Mouse (Mus musculus): ENCODE results near the gene Cfap97d1. TPM values are rescaled to one million over a fixed set of nuclear protein-coding genes. Genes with fewer than 3 reads are reported as not detected.

The Cfap97d1 gene
- polyA plus RNA-seq, 1 experiment: not detected

- H3K36me3 ChIP-seq (ENCODE audit: control insufficient read depth, insufficient read depth): no peaks in the 10 kb centered on the region
- no peak overlapping the region for H3K4me3 ChIP-seq
- no peak overlapping the region for H3K4me2 ChIP-seq (ENCODE audit: low read depth)
- peaks cover 66% of the 10 kb centered on the region for H3K27me3 ChIP-seq (ENCODE audit: control insufficient read depth, insufficient read depth, insufficient read length)
- no peak overlapping the region for H3ac ChIP-seq (ENCODE audit: control insufficient read depth, insufficient read length)
- no peaks in the 10 kb centered on the region for H3K79me2 ChIP-seq (ENCODE audit: control insufficient read depth, insufficient read depth)
- TF ChIP-seq TCF3 (IDR thresholded peaks at IDR 0.05; ENCODE audit: insufficient read length, low read depth): no peak
- TF ChIP-seq MYOG (IDR thresholded peaks at IDR 0.05; ENCODE audit: control insufficient read depth in 1 of 3, insufficient read depth in 1 of 3, insufficient read length in 2 of 3, low read depth in 2 of 3): peak in 1 of 3 experiments; percentile 41
- peak in 1 of 3 experiments; percentile 54 for TF ChIP-seq MYOD1 (IDR thresholded peaks at IDR 0.05; ENCODE audit: control insufficient read depth in 1 of 3, insufficient read length in 2 of 3, low read depth in 2 of 3)
These were observed 18.5 kb upstream of the Cfap97d1 start for GRCm38 (mm10) chr11:101965553-101965952.

GRCm38 (mm10) chr11:101966965-101967614 is 17.0 kb upstream of the Cfap97d1 start, which contains the start of gene Sost:
Gene Sost (minus strand): TSS chr11:101967015.
- Histone ChIP-seq H3K4me3 (no peak within 1 kb of the TSS), H3K36me3 (ENCODE audit: control insufficient read depth, insufficient read depth) (no peaks in the 10 kb centered on the region), H3K4me2 (ENCODE audit: low read depth) (no peak within 1 kb of the TSS), H3K79me2 (ENCODE audit: control insufficient read depth, insufficient read depth) (no peaks in the 10 kb centered on the region), H3K27me3 (ENCODE audit: control insufficient read depth, insufficient read depth, insufficient read length) (peaks cover 53% of the 10 kb centered on the region), H3ac (ENCODE audit: control insufficient read depth, insufficient read length) (no peak within 1 kb of the TSS)
- no peak for TF ChIP-seq POLR2AphosphoS2 (IDR thresholded peaks at IDR 0.05; ENCODE audit: insufficient read length, low read depth)
- no peak for TF ChIP-seq USF1 (IDR thresholded peaks at IDR 0.05; ENCODE audit: low read depth)
- no peak for TF ChIP-seq E2F4 (IDR thresholded peaks at IDR 0.05; ENCODE audit: insufficient read depth)
- TF ChIP-seq REST (IDR thresholded peaks at IDR 0.05; ENCODE audit: insufficient read depth, insufficient read length): no peak
- TF ChIP-seq CEBPB (IDR thresholded peaks at IDR 0.05; ENCODE audit: insufficient read depth, poor library complexity, severe bottlenecking): no peak
- TF ChIP-seq MAX (IDR thresholded peaks at IDR 0.05; ENCODE audit: low read depth): no peak

GRCm38 (mm10) chr11:101968311-101968710 is 15.8 kb upstream of the Cfap97d1 start:
- no peak for TF ChIP-seq MYOG (IDR thresholded peaks at IDR 0.05; ENCODE audit: control insufficient read depth in 1 of 3, insufficient read depth in 1 of 3, insufficient read length in 2 of 3, low read depth in 2 of 3)
- H3K4me3 ChIP-seq: no peak overlapping the region
- H3K4me2 ChIP-seq (ENCODE audit: low read depth): no peak overlapping the region
- no peaks in the 10 kb centered on the region for H3K79me2 ChIP-seq (ENCODE audit: control insufficient read depth, insufficient read depth)
- no peaks in the 10 kb centered on the region for H3K36me3 ChIP-seq (ENCODE audit: control insufficient read depth, insufficient read depth)
- H3ac ChIP-seq (ENCODE audit: control insufficient read depth, insufficient read length): no peak overlapping the region
- H3K27me3 ChIP-seq (ENCODE audit: control insufficient read depth, insufficient read depth, insufficient read length): peaks cover 44% of the 10 kb centered on the region

GRCm38 (mm10) chr11:101968791-101969190 is 15.3 kb upstream of the Cfap97d1 start:
- Histone ChIP-seq H3K4me2 (ENCODE audit: low read depth) (no peak overlapping the region), H3ac (ENCODE audit: control insufficient read depth, insufficient read length) (no peak overlapping the region), H3K27me3 (ENCODE audit: control insufficient read depth, insufficient read depth, insufficient read length) (peaks cover 39% of the 10 kb centered on the region), H3K79me2 (ENCODE audit: control insufficient read depth, insufficient read depth) (no peaks in the 10 kb centered on the region), H3K36me3 (ENCODE audit: control insufficient read depth, insufficient read depth) (peaks cover 4% of the 10 kb centered on the region), H3K4me3 (no peak overlapping the region)
- TF ChIP-seq E2F4 (IDR thresholded peaks at IDR 0.05; ENCODE audit: insufficient read depth): no peak
- TF ChIP-seq MYOD1 (IDR thresholded peaks at IDR 0.05; ENCODE audit: control insufficient read depth in 1 of 3, insufficient read length in 2 of 3, low read depth in 2 of 3): no peak
- TF ChIP-seq POLR2A (IDR thresholded peaks at IDR 0.05; ENCODE audit: insufficient read length, low read depth): no peak
- TF ChIP-seq REST (IDR thresholded peaks at IDR 0.05; ENCODE audit: insufficient read depth, insufficient read length): no peak
- TF ChIP-seq CEBPB (IDR thresholded peaks at IDR 0.05; ENCODE audit: insufficient read depth, poor library complexity, severe bottlenecking): no peak
- TF ChIP-seq TCF12 (IDR thresholded peaks at IDR 0.05; ENCODE audit: insufficient read depth, poor library complexity, severe bottlenecking): no peak
- no peak for TF ChIP-seq MAX (IDR thresholded peaks at IDR 0.05; ENCODE audit: low read depth)

- Histone ChIP-seq H3K27me3 (ENCODE audit: control insufficient read depth, insufficient read depth, insufficient read length) (peaks cover 29% of the 10 kb centered on the region), H3K4me2 (ENCODE audit: low read depth) (no peak overlapping the region), H3ac (ENCODE audit: control insufficient read depth, insufficient read length) (no peak overlapping the region), H3K36me3 (ENCODE audit: control insufficient read depth, insufficient read depth) (peaks cover 13% of the 10 kb centered on the region), H3K4me3 (no peak overlapping the region), H3K79me2 (ENCODE audit: control insufficient read depth, insufficient read depth) (no peaks in the 10 kb centered on the region)
- TF ChIP-seq REST (IDR thresholded peaks at IDR 0.05; ENCODE audit: insufficient read depth, insufficient read length) (no peak), POLR2AphosphoS2 (IDR thresholded peaks at IDR 0.05; ENCODE audit: insufficient read length, low read depth) (peak; percentile 85)
These were observed 14.2 kb upstream of the Cfap97d1 start for GRCm38 (mm10) chr11:101969835-101970234.

- Histone ChIP-seq H3K36me3 (ENCODE audit: control insufficient read depth, insufficient read depth) (peaks cover 13% of the 10 kb centered on the region), H3ac (ENCODE audit: control insufficient read depth, insufficient read length) (no peak overlapping the region), H3K4me2 (ENCODE audit: low read depth) (no peak overlapping the region), H3K4me3 (no peak overlapping the region), H3K79me2 (ENCODE audit: control insufficient read depth, insufficient read depth) (no peaks in the 10 kb centered on the region), H3K27me3 (ENCODE audit: control insufficient read depth, insufficient read depth, insufficient read length) (peaks cover 14% of the 10 kb centered on the region)
- TF ChIP-seq MYOD1 (IDR thresholded peaks at IDR 0.05; ENCODE audit: control insufficient read depth in 1 of 3, insufficient read length in 2 of 3, low read depth in 2 of 3) (no peak), MAX (IDR thresholded peaks at IDR 0.05; ENCODE audit: low read depth) (no peak), SRF (IDR thresholded peaks at IDR 0.05; ENCODE audit: control insufficient read depth, insufficient read length, low read depth) (no peak), MYOG (IDR thresholded peaks at IDR 0.05; ENCODE audit: control insufficient read depth in 1 of 3, insufficient read depth in 1 of 3, insufficient read length in 2 of 3, low read depth in 2 of 3) (no peak), TCF12 (IDR thresholded peaks at IDR 0.05; ENCODE audit: insufficient read depth, poor library complexity, severe bottlenecking) (no peak), REST (IDR thresholded peaks at IDR 0.05; ENCODE audit: insufficient read depth, insufficient read length) (no peak), POLR2AphosphoS2 (IDR thresholded peaks at IDR 0.05; ENCODE audit: insufficient read length, low read depth) (no peak), E2F4 (IDR thresholded peaks at IDR 0.05; ENCODE audit: insufficient read depth) (no peak), TCF3 (IDR thresholded peaks at IDR 0.05; ENCODE audit: insufficient read length, low read depth) (no peak)
These were observed 12.7 kb upstream of the Cfap97d1 start for GRCm38 (mm10) chr11:101971410-101971809.

Measured in myocyte (in vitro differentiated cells).